In genomic region chr4:44685582-44685981, GRCm38 (mm10) we compare ENCODE assay signal across 29 mouse cellular contexts. TPM values are rescaled to one million over a fixed set of nuclear protein-coding genes. Genes with fewer than 3 reads are reported as not detected.
"Had no signal": no experiment of that assay in that cellular context is flagged by ENCODE, and none has a peak within 500 bp of the region (broad histone marks: within the 10 kb centered on the region; RNA-seq: fewer than 3 reads in every experiment).

No protein-coding gene starts in this region.

- H3K9ac ChIP-seq: heart, embryonic 12.5 days; hindbrain, embryonic 13.5 days; hindbrain, embryonic 15.5 days; kidney, embryonic 15.5 days; limb, embryonic 13.5 days; limb, embryonic 15.5 days; liver, embryonic 12.5 days had no signal

- DNase-seq: gastrocnemius, postnatal 14 days; gastrocnemius, postnatal 36 days; heart, adult 11 months; heart, postnatal 14 days; heart, postnatal 36 days; kidney, adult 11 months; kidney, adult 2 months; kidney, adult 9 months; kidney, postnatal 14 days; kidney, postnatal 36 days; layer of hippocampus, adult 9-11 months; layer of hippocampus, postnatal 36 days; left cerebral cortex, postnatal 4 days had no signal

- H3K36me3 ChIP-seq: heart, embryonic 10.5 days; heart, embryonic 12.5 days; hindbrain, embryonic 13.5 days; hindbrain, embryonic 15.5 days; kidney, embryonic 15.5 days; limb, embryonic 13.5 days; limb, embryonic 15.5 days; liver, embryonic 12.5 days had no signal

- H3K27me3 ChIP-seq: hindbrain, embryonic 15.5 days had no signal

- H3K4me2 ChIP-seq: heart, embryonic 12.5 days; hindbrain, embryonic 13.5 days; hindbrain, embryonic 15.5 days; kidney, embryonic 15.5 days; limb, embryonic 13.5 days; limb, embryonic 15.5 days; liver, embryonic 12.5 days had no signal

- H3K4me1 ChIP-seq: heart, embryonic 10.5 days; heart, embryonic 12.5 days; hindbrain, embryonic 13.5 days; hindbrain, embryonic 15.5 days; kidney, embryonic 15.5 days; limb, embryonic 13.5 days; limb, embryonic 15.5 days; liver, embryonic 12.5 days had no signal

- H3K9me3 ChIP-seq: heart, embryonic 10.5 days; heart, embryonic 12.5 days; hindbrain, embryonic 13.5 days; hindbrain, embryonic 15.5 days; kidney, embryonic 15.5 days; limb, embryonic 15.5 days; liver, embryonic 12.5 days had no signal

- H3K4me3 ChIP-seq: heart, embryonic 10.5 days; heart, embryonic 12.5 days; hindbrain, embryonic 13.5 days; hindbrain, embryonic 15.5 days; kidney, embryonic 15.5 days; limb, embryonic 13.5 days; limb, embryonic 15.5 days; liver, embryonic 12.5 days had no signal

- H3K27ac ChIP-seq: heart, embryonic 10.5 days; hindbrain, embryonic 13.5 days; hindbrain, embryonic 15.5 days; hindbrain, postnatal 0 days; kidney, embryonic 15.5 days; kidney, postnatal 0 days; limb, embryonic 13.5 days; limb, embryonic 15.5 days; liver, embryonic 12.5 days had no signal

- ATAC-seq: hindbrain, postnatal 0 days; intestine, embryonic 16.5 days; liver, embryonic 12.5 days had no signal

RNA-seq across cellular contexts. Expression of gene Pax5, which starts 24.7 kb away (rescaled TPM):
- total RNA-seq: gastrocnemius, adult 8-10 months; gastrocnemius, postnatal 36 days; hematopoietic stem cell, adult 5-6 weeks had no signal
- polyA plus RNA-seq: heart, embryonic 12.5 days; heart, embryonic 14.5 days; intestine, embryonic 14.5 days; intestine, embryonic 16.5 days; kidney, postnatal 0 days; limb, embryonic 11.5 days; limb, embryonic 13.5 days had no signal
